Mouse (Mus musculus) olfactory bulb, adult 2 months (tissue): ENCODE measurements around the gene Scn3b. TPM values are rescaled to one million over a fixed set of nuclear protein-coding genes. Genes with fewer than 3 reads are reported as not detected.
A peak's percentile ranks its signal among the peaks of the same experiment; 100 is the strongest.

Experiments
- H3K27ac ChIP-seq: fragments of 200-500 bp; 2 replicates; pipeline ENCODE4 v1.5.1; 2012; ENCODE audit warnings: low read depth, low read length; ENCODE audit not compliant: insufficient read depth
- H3K4me1 ChIP-seq: fragments of 200-500 bp; 2 replicates; pipeline ENCODE4 v1.6.1; 2012; ENCODE audit warnings: low read length; ENCODE audit not compliant: control insufficient read depth, insufficient read depth
- H3K4me3 ChIP-seq: fragments of 200-500 bp; 2 replicates; pipeline ENCODE4 v1.5.1; 2012; ENCODE audit warnings: mild to moderate bottlenecking, low read depth, low read length, moderate library complexity; ENCODE audit not compliant: insufficient read depth
- CTCF ChIP-seq: fragments of 200-500 bp; IDR thresholded peaks from 2 replicates; pipeline ENCODE4 v1.5.1; 2012; ENCODE audit warnings: low read depth, mild to moderate bottlenecking, low read length, moderate library complexity; ENCODE audit not compliant: insufficient read depth
- POLR2A ChIP-seq: fragments of 200-500 bp; IDR thresholded peaks from 2 replicates; pipeline ENCODE4 v1.6.1; 2012; ENCODE audit warnings: mild to moderate bottlenecking, low read depth, low read length, moderate library complexity; ENCODE audit not compliant: insufficient read depth
- WGBS: fragments of 180-500 bp; shearing (Covaris S2); methylation state at CpG from one replicate; pipeline ENCODE4 v1.1.7; 2018; 5-methylcytosine and 5-hydroxymethylcytosine counted together
- polyA plus RNA-seq: library from polyadenylated mRNA; stranded (reverse); fragments of >200 nt; gene quantifications from 2 replicates; pipeline ENCODE4 v1.2.4, GENCODE M21; 2012; ENCODE audit warnings: low replicate concordance; ENCODE audit not compliant: missing spikeins, insufficient read depth, insufficient read length

Gene Scn3b
- polyA plus RNA-seq, 1 experiment = not detected

DNA sequence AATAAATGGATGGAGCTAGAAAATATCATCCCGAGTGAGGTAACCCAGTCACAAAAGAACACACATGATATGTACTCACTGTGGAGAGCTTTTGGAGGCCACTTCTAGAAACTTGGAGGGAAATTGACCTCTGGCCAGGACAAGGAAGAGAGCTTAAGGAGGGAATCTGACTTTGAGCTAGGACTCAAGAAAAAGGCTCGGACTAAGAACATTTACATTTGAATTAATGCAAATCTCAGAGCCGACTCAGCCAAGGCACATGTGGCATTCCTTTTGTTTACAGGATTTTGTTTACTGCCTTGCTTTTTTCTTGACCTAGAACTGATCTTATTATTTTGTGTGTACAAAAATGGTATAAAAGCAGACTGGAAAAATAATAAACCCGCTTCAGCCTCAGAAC is 29.3 kb upstream of the Scn3b start:
- Histone ChIP-seq H3K27ac (no peak overlapping the region), H3K4me1 (peaks cover 18% of the 10 kb centered on the region), H3K4me3 (no peak overlapping the region)
- TF ChIP-seq CTCF = no peak
- TF ChIP-seq POLR2A = no peak
- 34% methylated on average over 4 of the region's 4 CpGs for WGBS

DNA sequence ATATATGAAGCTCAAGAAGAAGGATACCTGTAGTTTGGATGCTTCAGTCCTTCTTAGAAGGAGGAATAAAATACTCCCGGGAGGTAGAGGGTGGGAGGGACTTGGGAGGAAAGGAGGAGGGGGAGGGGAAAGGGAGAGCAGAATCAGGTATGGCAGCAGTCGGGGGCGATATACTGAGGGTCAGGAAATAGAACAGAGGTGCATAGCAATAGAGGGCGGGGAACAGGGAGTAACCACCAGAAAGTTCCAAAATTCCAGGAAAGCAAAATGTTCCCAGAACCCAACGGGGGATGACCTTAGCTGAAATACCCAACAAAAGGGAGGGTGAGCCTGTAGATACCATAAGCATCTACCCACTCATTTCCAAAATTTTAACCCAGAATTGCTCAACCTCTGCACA is 28.7 kb upstream of the Scn3b start:
- Histone ChIP-seq H3K27ac (peak overlapping the region; percentile 99; the same call in 1 of the 2 replicates), H3K4me1 (peaks cover 18% of the 10 kb centered on the region), H3K4me3 (no peak overlapping the region)
- whole genome bisulfite sequencing = 49% methylated on average over 5 of the region's 5 CpGs
- TF ChIP-seq CTCF (no peak), POLR2A (no peak)

DNA sequence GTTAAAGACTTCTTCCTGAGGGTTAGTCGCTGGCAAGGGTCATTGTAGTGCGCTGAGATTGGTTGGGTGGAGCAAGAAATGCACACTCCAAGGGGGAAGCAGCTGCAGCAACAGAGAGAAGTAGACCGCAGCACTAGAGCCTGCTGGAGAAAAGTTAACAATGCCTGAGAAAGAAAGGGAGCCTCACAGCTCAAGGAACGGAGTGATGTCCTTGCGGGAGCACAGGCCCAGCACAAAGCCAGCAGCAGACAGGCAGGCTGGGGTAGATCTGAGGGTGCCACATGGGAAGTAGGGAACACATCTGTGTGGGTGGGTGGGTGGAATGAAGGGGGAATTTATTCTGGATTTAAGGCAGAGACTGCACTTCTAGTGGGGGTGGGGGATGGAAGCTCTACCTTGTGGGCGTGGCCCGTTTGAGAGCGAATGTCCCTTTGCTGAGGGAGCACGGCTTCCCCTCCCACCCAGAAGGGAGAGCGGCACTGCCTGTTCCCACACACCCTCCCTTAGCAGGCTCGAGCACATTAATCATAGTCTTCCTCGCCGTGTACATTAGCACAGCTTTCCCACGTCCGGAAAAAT is 27.7 kb upstream of the Scn3b start:
- peaks cover 18% of the 10 kb centered on the region for H3K4me1 ChIP-seq
- TF ChIP-seq POLR2A = no peak; the same call in 1 of the 2 replicates
- TF ChIP-seq CTCF = no peak
- peak overlapping the region; percentile 99 for H3K27ac ChIP-seq
- WGBS = 3% methylated on average over 15 of the region's 15 CpGs
- peak overlapping the region; percentile 39 for H3K4me3 ChIP-seq

DNA sequence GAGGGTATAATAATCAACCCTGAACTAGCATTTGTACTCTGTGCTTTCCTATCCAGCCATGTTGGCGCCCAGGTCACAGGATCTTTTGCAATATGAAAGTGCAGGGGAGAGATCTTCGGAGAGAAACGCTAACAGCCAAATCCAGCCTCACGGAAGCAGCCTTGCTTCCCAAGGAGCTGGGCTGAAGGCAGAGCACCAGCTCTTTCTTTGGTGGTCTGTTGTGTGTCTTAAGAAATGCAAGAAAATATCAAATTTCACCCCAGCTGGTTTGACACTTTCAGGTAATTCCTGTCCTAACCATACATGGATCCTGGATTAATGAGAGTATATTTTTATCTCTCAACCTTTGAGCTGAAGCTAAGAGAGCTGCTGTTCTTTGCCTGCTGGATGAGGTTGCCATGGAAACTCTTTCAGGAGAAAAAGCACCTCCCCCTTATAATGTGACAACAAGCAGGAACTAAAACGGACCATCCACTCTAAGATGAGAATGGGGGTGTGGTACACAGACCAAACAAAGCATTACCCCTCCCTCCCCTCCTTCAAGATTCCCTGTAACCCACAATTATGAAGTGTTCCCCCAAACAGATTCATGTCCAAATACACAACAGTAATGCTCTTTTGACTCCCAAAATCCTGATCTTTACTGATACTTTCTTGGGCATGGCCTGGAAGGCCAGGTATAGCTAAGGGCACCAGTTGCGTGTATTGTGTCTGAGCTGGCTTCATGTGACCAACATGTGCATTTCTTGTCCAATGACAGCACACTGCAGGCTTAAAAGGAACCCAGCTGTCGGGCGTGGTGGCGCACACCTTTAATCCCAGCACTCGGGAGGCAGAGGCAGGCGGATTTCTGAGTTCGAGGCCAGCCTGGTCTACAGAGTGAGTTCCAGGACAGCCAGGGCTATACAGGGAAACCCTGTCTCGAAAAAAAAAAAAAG is 26.8 kb upstream of the Scn3b start:
- TF ChIP-seq CTCF (no peak), POLR2A (no peak)
- Histone ChIP-seq H3K4me1 (peaks cover 18% of the 10 kb centered on the region), H3K27ac (peak overlapping the region; percentile 99), H3K4me3 (peak overlapping the region; percentile 39)
- WGBS = 36% methylated on average over 13 of the region's 13 CpGs

DNA sequence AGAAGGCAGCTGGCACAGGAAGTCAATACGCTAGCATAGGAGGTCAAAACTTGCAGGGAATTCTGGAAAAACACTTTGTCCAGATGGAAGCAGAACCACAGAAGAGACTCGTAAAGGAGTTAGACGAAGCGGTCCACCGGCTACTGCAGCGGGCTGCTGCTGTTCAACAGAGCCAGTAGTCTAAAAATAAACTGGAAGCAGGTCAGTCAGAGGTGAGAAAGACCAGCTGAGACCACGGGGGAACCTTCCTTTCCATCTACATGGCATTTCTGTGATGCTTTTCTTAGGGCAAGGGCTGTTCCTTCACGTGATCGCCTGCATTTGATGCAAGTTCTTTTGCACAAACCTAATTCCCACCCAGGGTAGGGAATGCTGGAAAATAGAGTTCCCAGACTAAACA is 23.6 kb upstream of the Scn3b start:
- Histone ChIP-seq H3K4me1 (peaks cover 15% of the 10 kb centered on the region), H3K27ac (no peak overlapping the region), H3K4me3 (no peak overlapping the region)
- WGBS = 71% methylated on average over 9 of the region's 9 CpGs
- TF ChIP-seq CTCF = no peak
- TF ChIP-seq POLR2A = no peak

DNA sequence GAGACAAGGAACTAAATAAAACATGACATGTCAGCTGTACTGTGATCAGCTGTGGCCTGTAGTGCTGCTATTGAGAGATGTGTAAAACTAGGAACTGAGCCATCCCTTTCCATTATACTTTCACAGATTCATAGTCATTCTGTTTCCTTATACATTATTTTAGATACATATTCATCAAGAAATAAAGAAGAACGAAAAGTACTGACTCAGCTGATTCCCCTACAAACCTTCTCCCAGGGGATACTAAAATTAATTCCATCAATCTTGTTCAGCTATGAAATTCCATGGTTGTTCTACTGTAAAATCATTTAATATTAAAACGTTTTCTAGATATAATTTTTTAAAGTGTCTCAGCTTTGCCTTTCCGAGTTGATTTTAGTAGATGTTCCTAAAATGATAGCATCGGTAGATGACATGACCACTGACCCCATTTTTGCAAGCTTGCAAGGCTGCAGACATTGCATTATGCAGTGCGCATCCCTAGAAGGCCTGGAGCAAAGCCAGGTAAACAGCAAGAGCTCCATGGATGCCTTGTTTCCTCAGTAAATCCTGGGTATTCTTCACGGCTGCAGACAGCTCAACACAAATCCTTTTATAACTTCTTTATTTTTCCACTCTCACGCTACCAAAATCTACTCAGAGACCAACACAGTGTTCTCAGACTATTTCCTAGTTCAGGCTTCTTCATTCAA is 22.9 kb upstream of the Scn3b start:
- TF ChIP-seq CTCF (no peak), POLR2A (no peak)
- Histone ChIP-seq H3K4me1 (peaks cover 10% of the 10 kb centered on the region), H3K27ac (no peak overlapping the region), H3K4me3 (no peak overlapping the region)
- WGBS = 65% methylated on average over 7 of the region's 7 CpGs

DNA sequence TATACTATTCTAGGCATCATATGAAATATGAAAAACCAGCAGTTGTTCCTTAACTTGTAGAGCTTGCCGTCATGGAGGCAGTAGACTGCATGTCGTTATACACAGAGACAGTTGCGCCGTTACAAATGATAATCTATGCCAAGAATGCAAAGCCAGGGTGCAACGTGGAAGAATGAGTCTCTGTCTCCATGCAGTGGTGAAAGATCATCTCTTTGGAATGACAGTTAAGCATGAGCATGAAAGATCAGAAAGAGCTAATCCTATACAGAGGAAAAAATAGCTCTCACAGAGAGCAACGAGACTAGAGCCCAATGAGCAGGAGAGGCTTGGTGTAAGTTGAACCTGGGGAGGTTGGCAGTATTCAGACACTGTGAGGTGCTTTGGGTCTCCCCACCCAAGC is 22.3 kb upstream of the Scn3b start:
- H3K4me1 ChIP-seq = peaks cover 5% of the 10 kb centered on the region
- H3K27ac ChIP-seq = no peak overlapping the region
- no peak overlapping the region for H3K4me3 ChIP-seq
- 58% methylated on average over 6 of the region's 6 CpGs for whole genome bisulfite sequencing
- TF ChIP-seq CTCF (no peak), POLR2A (no peak)

DNA sequence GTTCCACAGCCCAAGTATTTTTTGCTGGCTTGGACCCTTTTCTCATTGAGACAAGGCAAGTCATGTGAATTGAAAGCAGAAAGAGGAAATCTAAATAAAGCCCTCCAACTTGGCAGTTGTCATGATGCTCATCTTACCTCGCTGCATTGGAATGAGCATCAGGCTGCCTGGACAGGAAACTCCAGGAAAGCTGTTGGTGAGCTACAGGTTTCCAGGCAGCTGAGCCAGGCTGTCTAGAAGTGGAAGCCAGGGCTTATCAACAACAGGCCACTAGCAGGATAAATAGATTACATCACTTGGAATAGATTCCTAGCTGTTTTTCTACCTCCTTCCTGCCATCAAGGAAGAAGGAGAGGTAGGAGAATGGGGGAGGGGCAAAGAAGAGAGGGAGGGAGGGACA is 19.9 kb upstream of the Scn3b start:
- Histone ChIP-seq H3K27ac (no peak overlapping the region), H3K4me1 (no peaks in the 10 kb centered on the region), H3K4me3 (no peak overlapping the region)
- WGBS = 79% methylated on average over 1 of the region's 1 CpGs
- TF ChIP-seq POLR2A (no peak), CTCF (no peak)

DNA sequence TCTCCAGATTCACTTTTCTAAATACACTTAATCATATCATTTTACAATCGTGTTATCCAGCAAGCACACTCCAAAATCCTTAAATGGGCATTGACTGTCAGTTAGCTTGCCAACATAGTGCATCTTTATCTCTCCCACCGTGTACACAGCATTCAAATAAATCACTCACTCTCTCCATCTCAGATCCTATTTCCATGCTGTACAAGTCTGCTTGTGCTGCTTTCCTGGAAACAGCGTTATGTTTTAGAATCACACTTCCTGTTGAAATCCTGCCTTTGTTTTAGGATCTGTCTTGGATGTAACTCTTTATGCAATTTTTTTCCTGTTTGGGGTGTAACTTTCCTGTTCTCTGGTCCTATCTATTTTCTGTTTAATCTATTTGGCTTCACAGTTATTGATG is 16.6 kb upstream of the Scn3b start:
- Histone ChIP-seq H3K27ac (no peak overlapping the region), H3K4me3 (no peak overlapping the region), H3K4me1 (no peaks in the 10 kb centered on the region)
- 49% methylated on average over 3 of the region's 3 CpGs for WGBS
- no peak for TF ChIP-seq CTCF
- no peak for TF ChIP-seq POLR2A
